Mouse (Mus musculus) frontal cortex, postnatal 36 days (tissue): ENCODE measurements around the gene Exoc6.
A peak's percentile ranks its signal among the peaks of the same experiment; 100 is the strongest.
"Not testable (repeated sequence)": the region's sequence is repeated elsewhere in the genome, so short reads cannot be mapped to it uniquely, and the experiment has no call there.

Experiments
- DNase-seq, 2 experiments: peaks; one replicate each; pipeline ENCODE4 v3.0.0; 2022; ENCODE audit warnings: low spot score in 2 of 2

Gene Exoc6

GRCm38 (mm10) chr19:37550101-37551039, at the start of gene Exoc6:
Gene Exoc6 (plus strand): TSS chr19:37550418.
- DNase-seq, result peak; percentile 70 to 76

- DNase-seq, result no peak
Measured at GRCm38 (mm10) chr19:37502996-37503395, 47.2 kb upstream of the Exoc6 start.

- no peak for DNase-seq
Measured at GRCm38 (mm10) chr19:37506066-37506465, 44.2 kb upstream of the Exoc6 start.

- no peak for DNase-seq
Measured at GRCm38 (mm10) chr19:37506614-37507013, 43.6 kb upstream of the Exoc6 start.

- peak; percentile 66 to 71 for DNase-seq
Measured at GRCm38 (mm10) chr19:37509725-37510124, 40.5 kb upstream of the Exoc6 start.

GRCm38 (mm10) chr19:37514811-37515292, 35.4 kb upstream of the Exoc6 start:
- no peak for DNase-seq

- no peak for DNase-seq
Measured at GRCm38 (mm10) chr19:37517419-37517818, 32.8 kb upstream of the Exoc6 start.

GRCm38 (mm10) chr19:37520740-37521433, 29.3 kb upstream of the Exoc6 start:
- DNase-seq, result no peak

- DNase-seq, result no peak
Measured at GRCm38 (mm10) chr19:37521434-37521781, 28.8 kb upstream of the Exoc6 start.

- DNase-seq, result no peak
Measured at GRCm38 (mm10) chr19:37523280-37524062, 26.7 kb upstream of the Exoc6 start.

GRCm38 (mm10) chr19:37525925-37526324, 24.3 kb upstream of the Exoc6 start:
- no peak for DNase-seq

- no peak for DNase-seq
Measured at GRCm38 (mm10) chr19:37526768-37527167, 23.4 kb upstream of the Exoc6 start.

GRCm38 (mm10) chr19:37527736-37528135, 22.5 kb upstream of the Exoc6 start:
- not testable (repeated sequence) for DNase-seq

- DNase-seq, result no peak
Measured at GRCm38 (mm10) chr19:37528581-37528980, 21.6 kb upstream of the Exoc6 start.

- DNase-seq, result no peak
Measured at GRCm38 (mm10) chr19:37529296-37529695, 20.9 kb upstream of the Exoc6 start.

- peak; percentile 23 to 39 for DNase-seq
Measured at GRCm38 (mm10) chr19:37529975-37530515, 20.2 kb upstream of the Exoc6 start.

GRCm38 (mm10) chr19:37530601-37531000, 19.6 kb upstream of the Exoc6 start:
- no peak for DNase-seq

GRCm38 (mm10) chr19:37531200-37531845, 18.9 kb upstream of the Exoc6 start:
- no peak for DNase-seq

GRCm38 (mm10) chr19:37533196-37533595, 17.0 kb upstream of the Exoc6 start:
- DNase-seq, result no peak

- DNase-seq, result no peak
Measured at GRCm38 (mm10) chr19:37534737-37535365, 15.4 kb upstream of the Exoc6 start.

- DNase-seq, result no peak
Measured at GRCm38 (mm10) chr19:37536426-37536825, 13.8 kb upstream of the Exoc6 start.
